Mouse (Mus musculus) stomach, embryonic 15.5 days (tissue): ENCODE measurements at regions not wholly inside any gene's neighbourhood (a gene's known extent, or its start where the extent isn't known, plus 50 kb on each side); places are given as distances from the start of the nearest gene placed in this dataset.
"Not testable (repeated sequence)": the region's sequence is repeated elsewhere in the genome, so short reads cannot be mapped to it uniquely, and the experiment has no call there.

ENCODE experiments used
- ATAC-seq: fragments of 200-750 bp; cut with Nextera tagmentation; 2 replicates; pipeline ENCODE4 v1.8.0; 2017; ENCODE audit warnings: low read depth, moderate number of reproducible peaks, moderate TSS enrichment; ENCODE audit not compliant: insufficient read depth, low FRiP score
- H3K27ac ChIP-seq: fragments of 300-500 bp; sonication (generic); 2 replicates; pipeline ENCODE4 v1.5.1; 2015; ENCODE audit warnings: mild to moderate bottlenecking, inconsistent platforms
- H3K27me3 ChIP-seq: fragments of 300-500 bp; sonication (generic); replicated peaks from 2 replicates; pipeline ENCODE4 v1.6.1; 2015; ENCODE audit warnings: inconsistent platforms
- H3K36me3 ChIP-seq: fragments of 300-500 bp; sonication (generic); 2 replicates; pipeline ENCODE4 v1.6.1; 2015; ENCODE audit warnings: inconsistent platforms
- H3K4me1 ChIP-seq: fragments of 300-500 bp; sonication (generic); 2 replicates; pipeline ENCODE4 v1.6.1; 2015; ENCODE audit warnings: inconsistent platforms
- H3K4me2 ChIP-seq: fragments of 300-500 bp; sonication (generic); 2 replicates; pipeline ENCODE4 v1.6.1; 2015; ENCODE audit warnings: mild to moderate bottlenecking, inconsistent platforms
- H3K4me3 ChIP-seq: fragments of 300-500 bp; sonication (generic); replicated peaks from 2 replicates; pipeline ENCODE4 v1.5.1; 2015; ENCODE audit warnings: inconsistent platforms
- H3K9ac ChIP-seq: fragments of 300-500 bp; sonication (generic); 2 replicates; pipeline ENCODE4 v1.6.1; 2015; ENCODE audit warnings: inconsistent platforms
- H3K9me3 ChIP-seq: fragments of 300-500 bp; sonication (generic); 2 replicates; pipeline ENCODE4 v1.6.1; 2016; ENCODE audit warnings: inconsistent platforms
- WGBS: fragments of 180-500 bp; shearing (Covaris S2); methylation state at CpG from one replicate; pipeline ENCODE4 v1.1.7; 2015; 5-methylcytosine and 5-hydroxymethylcytosine counted together

- Histone ChIP-seq H3K9me3 (no peaks in the 10 kb centered on the region), H3K36me3 (no peaks in the 10 kb centered on the region), H3K27ac (no peak overlapping the region), H3K27me3 (no peaks in the 10 kb centered on the region), H3K4me2 (no peak overlapping the region), H3K4me3 (no peak overlapping the region), H3K9ac (no peak overlapping the region), H3K4me1 (no peaks in the 10 kb centered on the region)
- ATAC-seq, result no peak
Measured at GRCm38 (mm10) chr12:46393769-46394168, 425.0 kb downstream of the Nova1 start.

- no peak overlapping the region for H3K9ac ChIP-seq
- no peak for ATAC-seq
- H3K27me3 ChIP-seq, result no peaks in the 10 kb centered on the region
- H3K4me2 ChIP-seq, result no peak overlapping the region
- H3K4me1 ChIP-seq, result no peaks in the 10 kb centered on the region
- H3K4me3 ChIP-seq, result no peak overlapping the region
- H3K9me3 ChIP-seq, result no peaks in the 10 kb centered on the region
- no peaks in the 10 kb centered on the region for H3K36me3 ChIP-seq
- no peak overlapping the region for H3K27ac ChIP-seq
Measured at GRCm38 (mm10) chr12:46378914-46379313, 439.8 kb downstream of the Nova1 start.

- no peak overlapping the region for H3K4me2 ChIP-seq
- no peak overlapping the region for H3K9ac ChIP-seq
- H3K4me3 ChIP-seq, result no peak overlapping the region
- no peaks in the 10 kb centered on the region for H3K9me3 ChIP-seq
- no peak overlapping the region for H3K27ac ChIP-seq
- no peaks in the 10 kb centered on the region for H3K4me1 ChIP-seq
- no peaks in the 10 kb centered on the region for H3K27me3 ChIP-seq
- H3K36me3 ChIP-seq, result no peaks in the 10 kb centered on the region
- WGBS, result 63% methylated on average over 3 of the region's 3 CpGs
- ATAC-seq, result no peak
Measured at GRCm38 (mm10) chr12:46371747-46372146, 447.0 kb downstream of the Nova1 start.

GRCm38 (mm10) chr12:46333376-46333775 is 485.4 kb downstream of the Nova1 start:
- Histone ChIP-seq H3K9me3 (no peaks in the 10 kb centered on the region), H3K4me3 (no peak overlapping the region), H3K9ac (no peak overlapping the region), H3K36me3 (no peaks in the 10 kb centered on the region), H3K27ac (no peak overlapping the region), H3K4me2 (no peak overlapping the region), H3K4me1 (no peaks in the 10 kb centered on the region), H3K27me3 (no peaks in the 10 kb centered on the region)
- 71% methylated on average over 1 of the region's 1 CpGs for WGBS
- no peak for ATAC-seq

GRCm38 (mm10) chr12:46327865-46328264 is 490.9 kb downstream of the Nova1 start:
- no peaks in the 10 kb centered on the region for H3K4me1 ChIP-seq
- no peak overlapping the region for H3K4me3 ChIP-seq
- no peak overlapping the region for H3K4me2 ChIP-seq
- no peaks in the 10 kb centered on the region for H3K27me3 ChIP-seq
- WGBS, result 79% methylated on average over 1 of the region's 1 CpGs
- no peaks in the 10 kb centered on the region for H3K9me3 ChIP-seq
- no peak overlapping the region for H3K9ac ChIP-seq
- ATAC-seq, result no peak
- no peak overlapping the region for H3K27ac ChIP-seq
- no peaks in the 10 kb centered on the region for H3K36me3 ChIP-seq

- 66% methylated on average over 3 of the region's 3 CpGs for WGBS
- no peak for ATAC-seq
Measured at GRCm38 (mm10) chr12:46323276-46323675, 495.5 kb downstream of the Nova1 start.

GRCm38 (mm10) chr12:46303136-46303797 is 515.5 kb downstream of the Nova1 start:
- no peak for ATAC-seq

More at GRCm38 (mm10) chr12:46323276-46323675, 495.5 kb downstream of the Nova1 start:
- no peaks in the 10 kb centered on the region for H3K9me3 ChIP-seq
- no peak overlapping the region for H3K4me3 ChIP-seq
- no peak overlapping the region for H3K9ac ChIP-seq
- H3K36me3 ChIP-seq, result no peaks in the 10 kb centered on the region
- H3K27me3 ChIP-seq, result no peaks in the 10 kb centered on the region
- H3K4me2 ChIP-seq, result no peak overlapping the region
- no peak overlapping the region for H3K27ac ChIP-seq
- H3K4me1 ChIP-seq, result no peaks in the 10 kb centered on the region

GRCm38 (mm10) chr12:46298926-46299325 is 519.8 kb downstream of the Nova1 start:
- H3K36me3 ChIP-seq, result no peaks in the 10 kb centered on the region
- H3K9me3 ChIP-seq, result no peaks in the 10 kb centered on the region
- H3K27ac ChIP-seq, result no peak overlapping the region
- no peaks in the 10 kb centered on the region for H3K4me1 ChIP-seq
- H3K9ac ChIP-seq, result no peak overlapping the region
- no peaks in the 10 kb centered on the region for H3K27me3 ChIP-seq
- no peak overlapping the region for H3K4me2 ChIP-seq
- 78% methylated on average over 5 of the region's 5 CpGs for WGBS
- no peak for ATAC-seq
- H3K4me3 ChIP-seq, result no peak overlapping the region

More at GRCm38 (mm10) chr12:46303136-46303797, 515.5 kb downstream of the Nova1 start:
- Histone ChIP-seq H3K27me3 (no peaks in the 10 kb centered on the region), H3K36me3 (no peaks in the 10 kb centered on the region), H3K27ac (no peak overlapping the region), H3K4me3 (no peak overlapping the region), H3K9ac (no peak overlapping the region), H3K9me3 (no peaks in the 10 kb centered on the region), H3K4me2 (no peak overlapping the region), H3K4me1 (no peaks in the 10 kb centered on the region)
- 72% methylated on average over 5 of the region's 5 CpGs for WGBS

- 39% methylated on average over 3 of the region's 3 CpGs for WGBS
- no peak for ATAC-seq
- no peak overlapping the region for H3K4me3 ChIP-seq
- no peaks in the 10 kb centered on the region for H3K27me3 ChIP-seq
- no peak overlapping the region for H3K9ac ChIP-seq
- no peaks in the 10 kb centered on the region for H3K9me3 ChIP-seq
- H3K27ac ChIP-seq, result no peak overlapping the region
- H3K4me1 ChIP-seq, result no peaks in the 10 kb centered on the region
- no peak overlapping the region for H3K4me2 ChIP-seq
- H3K36me3 ChIP-seq, result no peaks in the 10 kb centered on the region
Measured at GRCm38 (mm10) chr12:46284519-46284918, 534.2 kb downstream of the Nova1 start.

- no peak overlapping the region for H3K9ac ChIP-seq
- no peaks in the 10 kb centered on the region for H3K9me3 ChIP-seq
- H3K4me3 ChIP-seq, result no peak overlapping the region
- no peak for ATAC-seq
- H3K4me2 ChIP-seq, result no peak overlapping the region
- no peaks in the 10 kb centered on the region for H3K4me1 ChIP-seq
- no peak overlapping the region for H3K27ac ChIP-seq
- H3K27me3 ChIP-seq, result no peaks in the 10 kb centered on the region
- H3K36me3 ChIP-seq, result no peaks in the 10 kb centered on the region
- WGBS, result 47% methylated on average over 1 of the region's 1 CpGs
Measured at GRCm38 (mm10) chr12:46248402-46249018, 570.2 kb downstream of the Nova1 start.

GRCm38 (mm10) chr12:46244925-46245324 is 573.8 kb downstream of the Nova1 start:
- no peaks in the 10 kb centered on the region for H3K27me3 ChIP-seq
- H3K4me2 ChIP-seq, result no peak overlapping the region
- H3K4me1 ChIP-seq, result no peaks in the 10 kb centered on the region
- no peak for ATAC-seq
- no peaks in the 10 kb centered on the region for H3K9me3 ChIP-seq
- no peak overlapping the region for H3K27ac ChIP-seq
- no peaks in the 10 kb centered on the region for H3K36me3 ChIP-seq
- WGBS, result 80% methylated on average over 3 of the region's 3 CpGs
- no peak overlapping the region for H3K9ac ChIP-seq
- no peak overlapping the region for H3K4me3 ChIP-seq

- no peaks in the 10 kb centered on the region for H3K4me1 ChIP-seq
- no peaks in the 10 kb centered on the region for H3K36me3 ChIP-seq
- no peaks in the 10 kb centered on the region for H3K9me3 ChIP-seq
- H3K9ac ChIP-seq, result no peak overlapping the region
- H3K4me3 ChIP-seq, result no peak overlapping the region
- no peaks in the 10 kb centered on the region for H3K27me3 ChIP-seq
- 84% methylated on average over 4 of the region's 4 CpGs for WGBS
- no peak overlapping the region for H3K27ac ChIP-seq
- H3K4me2 ChIP-seq, result no peak overlapping the region
- no peak for ATAC-seq
Measured at GRCm38 (mm10) chr12:46232359-46232758, 586.4 kb downstream of the Nova1 start.

GRCm38 (mm10) chr12:46215328-46215727 is 603.4 kb downstream of the Nova1 start:
- 40% methylated on average over 1 of the region's 1 CpGs for WGBS

More at GRCm38 (mm10) chr12:46215328-46215727, 603.4 kb downstream of the Nova1 start:
- H3K27ac ChIP-seq, H3K9me3 ChIP-seq, H3K4me2 ChIP-seq, H3K36me3 ChIP-seq, H3K4me1 ChIP-seq, H3K27me3 ChIP-seq, H3K9ac ChIP-seq, H3K4me3 ChIP-seq, ATAC-seq: not testable (repeated sequence)
